In genomic region chr1:132312043-132312442, GRCm38 (mm10) we compare ENCODE assay signal across 13 mouse cellular contexts. TPM values are rescaled to one million over a fixed set of nuclear protein-coding genes. Genes with fewer than 3 reads are reported as not detected.
A peak's percentile ranks its signal among the peaks of the same experiment; 100 is the strongest.
DNase-seq lines count a peak whose midpoint lies in the region; ATAC-seq and TF ChIP-seq lines count a peak whose summit lies in the region.
"Had no signal": no experiment of that assay in that cellular context is flagged by ENCODE, and none has a peak within 500 bp of the region (broad histone marks: within the 10 kb centered on the region; RNA-seq: fewer than 3 reads in every experiment).

No protein-coding gene starts in this region.

- DNase-seq in heart, embryonic 10.5 days (ENCODE audit: low spot score) = no peak
- DNase-seq in heart, adult 9 months (ENCODE audit: low spot score in 2 of 2) = no peak
- DNase-seq in lung, embryonic 14.5 days = peak; percentile 74
- no peak for DNase-seq in lung, postnatal 25 days (ENCODE audit: low spot score)
- DNase-seq in MEL (ENCODE audit: low read depth, low spot score) = peak; percentile 61
- DNase-seq in heart, postnatal 0 days (ENCODE audit: low spot score) = no peak
- no peak for DNase-seq in layer of hippocampus, adult 2 months (ENCODE audit: low spot score in 2 of 2)
- DNase-seq: gastrocnemius, postnatal 36 days; right cerebral cortex, postnatal 25 days had no signal

- H3K36me3 ChIP-seq in heart, embryonic 10.5 days = no peaks in the 10 kb centered on the region
- H3K36me3 ChIP-seq in lung, embryonic 14.5 days (ENCODE audit: insufficient read depth) = no peaks in the 10 kb centered on the region
- H3K36me3 ChIP-seq in MEL (ENCODE audit: control insufficient read depth in 1 of 2, insufficient read depth in 2 of 2, low read length in 2 of 2) = peaks cover 0 to 31% of the 10 kb centered on the region in 2 experiments; a peak in 2 of 4 replicates
- H3K36me3 ChIP-seq in heart, postnatal 0 days (replicated peaks; ENCODE audit: control insufficient read depth, insufficient read depth, low read length) = no peaks in the 10 kb centered on the region
- H3K36me3 ChIP-seq: embryonic facial prominence, embryonic 12.5 days; hindbrain, embryonic 12.5 days; intestine, embryonic 15.5 days; liver, embryonic 12.5 days had no signal

- 0 out of 2 replicates have a peak overlapping the region, but pooled peaks have one; percentile 10 for H3K4me3 ChIP-seq in heart, embryonic 10.5 days
- no peak overlapping the region for H3K4me3 ChIP-seq in lung, embryonic 14.5 days (ENCODE audit: low read depth, low read length)
- 0 out of 4 replicates have a peak overlapping the region, but pooled peaks of 1 of the 2 experiments have one; percentile 2 for H3K4me3 ChIP-seq in MEL (ENCODE audit: control insufficient read depth in 1 of 2, insufficient read depth in 1 of 2, low read depth in 2 of 2, low read length in 2 of 2)
- no peak overlapping the region for H3K4me3 ChIP-seq in heart, postnatal 0 days (ENCODE audit: low read depth, low read length)
- no peak overlapping the region for H3K4me3 ChIP-seq in layer of hippocampus, adult 2 months
- H3K4me3 ChIP-seq: embryonic facial prominence, embryonic 12.5 days; hindbrain, embryonic 12.5 days; intestine, embryonic 15.5 days; liver, embryonic 12.5 days had no signal

- H3K9me3 ChIP-seq in heart, embryonic 10.5 days = no peaks in the 10 kb centered on the region
- no peaks in the 10 kb centered on the region for H3K9me3 ChIP-seq in lung, embryonic 14.5 days (ENCODE audit: low read depth, low read length)
- no peaks in the 10 kb centered on the region for H3K9me3 ChIP-seq in MEL (replicated peaks; ENCODE audit: insufficient read depth, low read length)
- no peaks in the 10 kb centered on the region for H3K9me3 ChIP-seq in heart, postnatal 0 days (replicated peaks; ENCODE audit: control insufficient read depth, low read length)
- H3K9me3 ChIP-seq: embryonic facial prominence, embryonic 12.5 days; hindbrain, embryonic 12.5 days; intestine, embryonic 15.5 days; liver, embryonic 12.5 days had no signal

- H3K4me2 ChIP-seq in lung, embryonic 14.5 days = no peak overlapping the region
- no peak overlapping the region for H3K4me2 ChIP-seq in heart, postnatal 0 days (ENCODE audit: low read depth, low read length)
- H3K4me2 ChIP-seq: embryonic facial prominence, embryonic 12.5 days; hindbrain, embryonic 12.5 days; intestine, embryonic 15.5 days; liver, embryonic 12.5 days had no signal

- TF ChIP-seq RAD21 in MEL (IDR thresholded peaks at IDR 0.05; ENCODE audit: low read depth, low read length) = no peak

- no peak for TF ChIP-seq POLR2A in MEL (IDR thresholded peaks at IDR 0.05; ENCODE audit: control insufficient read depth in 1 of 2, insufficient read depth in 1 of 2, low read depth in 1 of 2, low read length in 2 of 2, poor library complexity in 1 of 2)

- H3K27ac ChIP-seq in heart, embryonic 10.5 days = peak overlapping the region; percentile 72
- H3K27ac ChIP-seq in lung, embryonic 14.5 days (ENCODE audit: low read depth) = no peak overlapping the region
- no peak overlapping the region for H3K27ac ChIP-seq in MEL (ENCODE audit: control insufficient read depth, low read depth, low read length)
- peak overlapping the region; percentile 40; the same call in 1 of the 2 replicates for H3K27ac ChIP-seq in heart, postnatal 0 days (ENCODE audit: low read depth)
- no peak overlapping the region for H3K27ac ChIP-seq in layer of hippocampus, adult 2 months
- H3K27ac ChIP-seq: embryonic facial prominence, embryonic 12.5 days; hindbrain, embryonic 12.5 days; intestine, embryonic 15.5 days; liver, embryonic 12.5 days had no signal

- H3K9ac ChIP-seq in lung, embryonic 14.5 days = no peak overlapping the region
- H3K9ac ChIP-seq in MEL (ENCODE audit: control insufficient read depth, low read depth, low read length, poor library complexity, severe bottlenecking) = peak overlapping the region; percentile 29; the same call in 1 of the 2 replicates
- H3K9ac ChIP-seq in heart, postnatal 0 days (replicated peaks; ENCODE audit: low read depth, low read length) = no peak overlapping the region
- H3K9ac ChIP-seq: embryonic facial prominence, embryonic 12.5 days; hindbrain, embryonic 12.5 days; intestine, embryonic 15.5 days; liver, embryonic 12.5 days had no signal

- peaks cover 46% of the 10 kb centered on the region for H3K27me3 ChIP-seq in heart, embryonic 10.5 days (ENCODE audit: insufficient read depth, poor library complexity, severe bottlenecking)
- H3K27me3 ChIP-seq in lung, embryonic 14.5 days (ENCODE audit: insufficient read depth, low read length) = peaks cover 3% of the 10 kb centered on the region; the same call in 1 of the 2 replicates
- no peaks in the 10 kb centered on the region for H3K27me3 ChIP-seq in MEL (ENCODE audit: control insufficient read depth in 1 of 2, insufficient read depth in 2 of 2, low read length in 2 of 2)
- H3K27me3 ChIP-seq in heart, postnatal 0 days (ENCODE audit: control insufficient read depth, insufficient read depth, low read length) = peaks cover 13% of the 10 kb centered on the region; the same call in 1 of the 2 replicates

- 13% methylated on average over 2 of the region's 2 CpGs for WGBS in heart, embryonic 10.5 days
- 10% methylated on average over 2 of the region's 2 CpGs for WGBS in lung, embryonic 14.5 days
- 4% methylated on average over 2 of the region's 2 CpGs for WGBS in heart, postnatal 0 days

- no peak for TF ChIP-seq CTCF in lung, embryonic 14.5 days (IDR thresholded peaks at IDR 0.05; ENCODE audit: low read depth)
- no peak for TF ChIP-seq CTCF in MEL (IDR thresholded peaks at IDR 0.05 in 2 of 3, conservative IDR thresholded peaks at IDR 0.05 in 1 of 3; ENCODE audit: control insufficient read depth in 1 of 3, insufficient read depth in 1 of 3, low read depth in 2 of 3, low read length in 3 of 3, poor library complexity in 1 of 3, severe bottlenecking in 1 of 3)
- TF ChIP-seq CTCF in heart, postnatal 0 days (IDR thresholded peaks at IDR 0.05; ENCODE audit: low read depth) = no peak
- no peak for TF ChIP-seq CTCF in layer of hippocampus, adult 2 months (conservative IDR thresholded peaks at IDR 0.05)

- ATAC-seq in lung, embryonic 14.5 days (ENCODE audit: insufficient read depth) = peak; percentile 9; the same call in 1 of the 2 replicates
- ATAC-seq in heart, postnatal 0 days (ENCODE audit: insufficient read depth, low read depth) = 0 out of 2 replicates have a peak, but pooled peaks have one; percentile 14
- ATAC-seq: intestine, embryonic 15.5 days had no signal

- 0 out of 2 replicates have a peak, but pooled peaks cover 2% of the 10 kb centered on the region for H3K79me2 ChIP-seq in MEL (ENCODE audit: control insufficient read depth, insufficient read depth, low read length, poor library complexity)

- peak; percentile 22 to 67; a peak in 3 of 4 replicates for TF ChIP-seq EP300 in MEL (IDR thresholded peaks at IDR 0.05; ENCODE audit: low read depth in 1 of 2, low read length in 2 of 2)
- no peak for TF ChIP-seq EP300 in heart, postnatal 0 days (IDR thresholded peaks at IDR 0.05; ENCODE audit: low read depth)

- H3K4me1 ChIP-seq in heart, embryonic 10.5 days = peaks cover 46% of the 10 kb centered on the region
- peaks cover 7% of the 10 kb centered on the region; the same call in 1 of the 2 replicates for H3K4me1 ChIP-seq in lung, embryonic 14.5 days (ENCODE audit: insufficient read depth)
- peaks cover 19 to 43% of the 10 kb centered on the region in 2 experiments for H3K4me1 ChIP-seq in MEL (ENCODE audit: control insufficient read depth in 1 of 2, insufficient read depth in 2 of 2, low read length in 2 of 2)
- peaks cover 24% of the 10 kb centered on the region for H3K4me1 ChIP-seq in heart, postnatal 0 days (ENCODE audit: control insufficient read depth, insufficient read depth)
- H3K4me1 ChIP-seq: embryonic facial prominence, embryonic 12.5 days had no signal

TF ChIP-seq in MEL, 35 proteins besides CTCF, POLR2A, EP300 and RAD21:
- TF ChIP-seq POLR2AphosphoS2 (IDR thresholded peaks at IDR 0.05; ENCODE audit: low read length) (no peak), POLR2AphosphoS5 (IDR thresholded peaks at IDR 0.05; ENCODE audit: borderline replicate concordance, low read depth, low read length) (no peak), E2F4 (IDR thresholded peaks at IDR 0.05; ENCODE audit: borderline replicate concordance, low read depth, low read length) (no peak), MAX (IDR thresholded peaks at IDR 0.05; ENCODE audit: low read length) (no peak), ZMIZ1 (IDR thresholded peaks at IDR 0.05; ENCODE audit: low read depth, low read length) (no peak), GATA1 (IDR thresholded peaks at IDR 0.05; ENCODE audit: low read depth, low read length) (peak; percentile 51), USF1 (IDR thresholded peaks at IDR 0.05; ENCODE audit: low read depth, low read length) (peak; percentile 45; the same call in 1 of the 2 replicates), MYB (IDR thresholded peaks at IDR 0.05; ENCODE audit: low read depth, low read length) (peak; percentile 68), TBP (IDR thresholded peaks at IDR 0.05; ENCODE audit: low read depth, low read length) (no peak), TAL1 (IDR thresholded peaks at IDR 0.05; ENCODE audit: low read length) (no peak), ZNF384 (IDR thresholded peaks at IDR 0.05; ENCODE audit: low read depth, low read length) (no peak), CHD2 (IDR thresholded peaks at IDR 0.05; ENCODE audit: low read length) (no peak)

RNA-seq across cellular contexts. Expression of gene Nuak2, which starts 3.9 kb away (rescaled TPM):
- 3.0 and 3.4 TPM in 2 replicates for polyA plus RNA-seq in heart, embryonic 10.5 days (2016; fragmentation: Nextera tagmentation; extraction: Ambion mirVana)
- polyA plus RNA-seq in lung, embryonic 14.5 days (2014; fragmentation: Nextera tagmentation; extraction: Ambion mirVana) = 13.5 and 15.4 TPM in 2 replicates
- 2.8 and 3.2 TPM in 2 replicates for total RNA-seq in MEL (2012; rRNA removed)
- 1 to 10 TPM in 1 of 2 experiments, not detected in 1; 3.0 TPM for polyA plus RNA-seq in MEL (2012; ENCODE audit: insufficient read depth in 1 of 2, insufficient read length in 2 of 2, low read depth in 1 of 2, low replicate concordance in 2 of 2, missing spikeins in 1 of 2)
- 0.76 and 2.6 TPM in 2 replicates for total RNA-seq in heart, postnatal 0 days (2014; rRNA removed; ENCODE audit: low replicate concordance)
- polyA plus RNA-seq in heart, postnatal 0 days (2015; fragmentation: Nextera tagmentation; extraction: Ambion mirVana) = 2.0 and 2.2 TPM in 2 replicates
- total RNA-seq in layer of hippocampus, adult 2 months (2021) = 1 to 10 TPM in 1 of 2 experiments, under 1 TPM in 1; 0.76 to 1.7 TPM

RNA-seq across cellular contexts. Expression of gene Klhdc8a, which starts 13.6 kb away (rescaled TPM):
- 0.26 and 0.60 TPM in 2 replicates for polyA plus RNA-seq in heart, embryonic 10.5 days (2016; fragmentation: Nextera tagmentation; extraction: Ambion mirVana)
- polyA plus RNA-seq in lung, embryonic 14.5 days (2014; fragmentation: Nextera tagmentation; extraction: Ambion mirVana) = 0.46 and 0.54 TPM in 2 replicates
- not detected in 2 replicates for total RNA-seq in MEL (2012; rRNA removed)
- polyA plus RNA-seq in MEL (2012; ENCODE audit: insufficient read depth in 1 of 2, insufficient read length in 2 of 2, low read depth in 1 of 2, low replicate concordance in 2 of 2, missing spikeins in 1 of 2) = not detected
- total RNA-seq in heart, postnatal 0 days (2014; rRNA removed; ENCODE audit: low replicate concordance) = 0.12 and 2.3 TPM in 2 replicates
- polyA plus RNA-seq in heart, postnatal 0 days (2015; fragmentation: Nextera tagmentation; extraction: Ambion mirVana) = 0.68 and 0.95 TPM in 2 replicates
- total RNA-seq in layer of hippocampus, adult 2 months (2021) = 1 to 10 TPM; 4.0 to 4.3 TPM

Comparison
In these comparisons a context has a peak if more than half of its experiments do, and no peak if none do; other contexts are left out.
1. DNase-seq: peak in lung, embryonic 14.5 days (single experiment) and MEL (single experiment); none in heart, embryonic 10.5 days (single experiment), heart, adult 9 months (0 of 2), lung, postnatal 25 days (single experiment), heart, postnatal 0 days (single experiment) and layer of hippocampus, adult 2 months (0 of 2).
2. H3K27ac ChIP-seq: peak in heart, embryonic 10.5 days (single experiment) and heart, postnatal 0 days (single experiment); none in lung, embryonic 14.5 days (single experiment), MEL (single experiment) and layer of hippocampus, adult 2 months (single experiment).